Mouse (Mus musculus): Measurements from ENCODE around the gene Snx29.
A peak's percentile ranks its signal among the peaks of the same experiment; 100 is the strongest.

Gene Snx29

DNA sequence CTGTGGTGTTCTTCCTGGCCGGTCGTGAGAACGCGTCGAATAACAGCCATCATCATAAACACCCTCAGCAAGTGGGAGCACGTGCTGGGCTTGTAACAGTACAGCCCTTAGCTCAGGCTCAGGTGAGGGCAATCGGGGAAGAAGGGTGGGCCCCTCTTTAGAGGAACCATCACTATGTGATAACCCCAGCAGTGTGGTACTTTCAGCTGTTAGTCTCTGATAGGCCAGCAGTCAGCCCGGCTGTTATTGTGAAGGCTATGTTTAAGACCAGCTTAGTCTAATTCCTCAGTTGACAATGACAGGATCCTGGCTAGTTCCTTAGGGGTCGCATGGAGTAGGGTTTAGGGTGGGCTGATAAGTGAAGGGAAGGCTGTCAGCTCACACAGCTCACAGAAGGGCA, 362.6 kb downstream of the Snx29 start:
- DNase-seq (ENCODE audit: low read depth, low spot score) = no peak

DNA sequence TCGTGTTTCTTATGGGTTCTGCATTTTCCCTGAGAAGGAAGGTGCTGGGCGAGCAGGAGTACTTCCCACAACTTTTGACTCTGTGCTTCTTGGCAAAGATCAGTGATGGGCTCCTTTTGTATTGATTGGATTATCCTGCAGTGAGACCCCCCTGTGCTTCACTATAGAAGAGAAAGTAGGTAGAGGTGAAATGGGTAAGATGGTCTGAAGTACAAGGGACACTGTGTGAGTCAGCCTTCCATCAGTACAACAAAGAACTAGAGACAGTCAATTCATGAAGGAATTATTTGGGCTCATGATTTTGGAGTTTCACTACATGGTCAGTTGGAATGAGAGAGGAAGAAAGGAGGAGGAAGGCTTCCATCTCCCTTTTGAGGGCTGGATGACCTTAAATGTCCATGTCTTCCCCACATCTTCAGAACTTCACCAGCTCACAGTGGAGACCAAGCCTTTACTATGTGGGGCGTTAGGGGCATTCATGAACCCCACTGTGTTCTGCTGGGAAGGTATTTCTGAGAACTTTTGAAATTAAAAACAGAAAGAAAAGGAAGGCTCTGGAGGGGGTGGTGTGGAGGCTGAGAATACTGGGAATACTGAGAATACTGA, 363.1 kb downstream of the Snx29 start:
- DNase-seq (ENCODE audit: low read depth, low spot score) = no peak

DNA sequence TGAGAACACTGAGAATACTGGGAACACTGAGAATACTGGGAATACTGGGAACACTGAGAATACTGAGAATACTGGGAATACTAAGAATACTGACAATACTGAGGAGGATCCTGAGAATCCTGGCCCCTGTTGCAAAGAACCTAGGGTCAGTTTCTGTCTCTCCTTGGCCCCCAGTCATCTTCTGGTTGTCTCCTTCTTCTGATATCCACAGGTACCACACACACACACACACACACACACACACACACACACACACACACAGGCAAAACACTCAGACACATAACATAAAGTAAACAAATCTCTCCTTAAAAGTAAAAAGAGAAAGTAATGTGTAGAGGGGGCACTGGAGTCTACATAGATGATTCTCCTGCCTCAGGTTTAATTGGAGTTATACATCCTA, 365.1 kb downstream of the Snx29 start:
- DNase-seq (ENCODE audit: low read depth, low spot score) = no peak

DNA sequence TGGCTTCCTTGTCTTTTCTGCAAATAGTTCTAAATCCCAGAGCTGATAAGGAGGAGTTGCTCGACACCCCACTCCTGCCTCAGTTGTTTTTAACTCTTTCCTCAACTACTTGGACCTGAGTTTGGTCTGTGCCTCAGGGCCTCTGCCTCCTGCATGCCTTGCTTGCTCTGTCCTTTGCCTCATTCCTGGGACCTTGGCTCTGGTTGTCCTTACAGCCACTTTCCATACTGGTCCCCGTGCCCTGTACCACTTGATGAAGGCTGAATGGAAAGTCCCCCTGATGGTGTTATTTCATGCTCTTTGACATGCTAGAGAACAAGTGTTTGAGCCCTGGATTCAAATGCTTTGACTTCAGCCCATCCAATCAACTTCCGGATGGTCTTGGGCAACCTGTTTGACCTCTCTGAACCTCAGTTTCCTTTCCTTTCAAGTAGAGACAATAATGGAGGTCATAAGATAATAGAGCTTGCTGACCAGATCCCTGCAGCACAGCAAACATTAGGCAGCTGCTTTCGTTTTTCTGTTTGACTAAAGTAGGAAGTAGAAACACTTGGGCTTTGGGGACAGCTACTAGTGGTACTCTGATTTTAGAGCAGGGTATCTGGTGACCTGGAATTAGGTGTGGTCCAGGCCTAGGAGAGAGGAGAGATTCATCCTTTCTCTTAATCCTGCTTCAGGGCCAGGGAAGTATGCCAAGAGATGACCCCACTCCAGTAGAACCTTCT, 365.7 kb downstream of the Snx29 start:
- DNase-seq (ENCODE audit: low read depth, low spot score) = no peak

DNA sequence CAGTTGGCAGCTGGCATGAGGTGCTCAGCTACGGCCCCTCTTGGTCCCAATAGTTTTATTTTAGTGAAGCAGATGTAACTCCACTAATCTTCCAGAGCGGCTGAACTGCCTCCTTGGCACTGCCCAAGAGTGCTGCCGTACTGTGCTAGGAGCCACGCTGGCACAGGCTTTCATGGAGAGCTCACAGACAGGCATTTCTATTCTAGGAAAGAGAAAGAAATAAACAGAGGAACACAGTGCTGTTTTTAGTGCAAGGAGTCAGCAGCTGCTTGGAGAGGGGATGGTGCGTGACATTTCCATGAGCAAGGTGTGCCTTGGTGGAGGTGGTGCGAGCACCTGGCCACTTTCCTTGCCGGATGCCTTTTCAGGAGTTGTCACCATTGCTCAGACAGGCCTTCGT, 367.4 kb downstream of the Snx29 start:
- no peak for DNase-seq (ENCODE audit: low read depth, low spot score)

DNA sequence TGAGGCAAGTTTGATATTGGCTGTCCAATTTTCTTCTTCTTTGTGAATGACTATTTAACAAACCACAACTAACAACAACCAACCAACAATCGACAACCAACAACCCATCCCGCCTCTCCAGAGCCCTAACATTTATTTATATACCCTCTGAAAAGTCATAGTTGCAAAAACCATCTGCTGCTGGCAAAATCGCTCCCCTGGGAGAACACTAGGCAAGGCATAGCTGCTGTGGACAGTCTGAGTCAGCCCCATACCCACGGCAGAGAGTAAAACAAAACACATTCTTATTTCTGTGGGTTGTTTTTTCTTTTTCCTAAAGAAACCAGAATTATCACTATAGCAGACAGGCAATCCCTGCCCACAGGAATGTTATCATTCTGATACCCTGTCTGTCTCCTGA, 368.0 kb downstream of the Snx29 start:
- DNase-seq (ENCODE audit: low read depth, low spot score) = no peak

DNA sequence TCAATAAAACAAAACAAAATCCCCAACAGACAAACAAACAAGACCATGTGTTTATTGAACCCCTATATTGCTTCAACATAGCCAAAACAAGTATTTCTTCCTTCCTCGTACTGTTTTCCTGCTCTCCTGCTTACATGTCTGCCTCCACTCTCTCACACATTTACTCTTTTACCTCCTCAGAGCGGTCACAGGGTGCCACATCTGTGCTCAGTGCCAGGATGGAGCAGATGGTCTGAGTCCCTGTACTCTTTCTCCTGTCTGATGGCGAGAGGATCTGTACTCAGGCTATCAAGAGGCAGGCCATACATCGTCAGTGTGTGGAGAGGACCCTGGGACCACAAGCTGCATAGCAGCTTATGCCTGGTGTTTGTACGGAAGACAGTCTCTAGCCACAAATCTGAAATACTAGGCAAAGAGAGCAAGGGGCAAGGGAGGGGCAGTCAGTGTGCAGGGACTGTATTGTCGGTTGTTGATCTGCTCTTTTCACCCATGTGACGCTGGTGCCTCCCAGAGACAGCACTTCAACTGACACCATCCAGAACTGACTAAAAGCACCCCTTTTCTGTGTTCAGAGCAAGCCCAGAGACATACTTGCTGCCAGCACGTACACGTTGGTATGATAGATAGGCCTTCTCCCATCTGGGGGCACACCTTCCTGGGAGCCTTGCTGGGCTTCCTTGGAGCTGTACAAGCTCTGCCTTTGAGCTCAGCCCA, 368.9 kb downstream of the Snx29 start:
- no peak for DNase-seq (ENCODE audit: low read depth, low spot score)

DNA sequence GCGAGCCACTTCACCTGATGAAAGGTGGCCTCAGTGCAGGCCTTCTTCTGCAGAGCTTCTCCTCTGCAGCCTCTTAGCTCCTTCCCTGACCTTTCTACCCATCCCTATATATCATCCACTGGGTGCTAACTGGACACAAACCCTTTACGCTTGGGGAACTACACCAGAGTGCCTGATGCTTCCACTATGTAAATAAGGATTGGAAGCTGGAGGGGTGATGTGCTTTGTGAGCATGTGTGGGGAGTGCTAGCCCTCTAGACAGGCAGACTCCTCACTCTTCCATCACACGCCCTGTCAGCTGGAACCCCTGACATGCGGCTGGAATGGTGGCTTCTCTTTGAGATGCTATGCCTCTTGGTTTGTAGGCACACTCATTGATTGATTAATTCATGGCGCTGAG, 370.0 kb downstream of the Snx29 start:
- DNase-seq (ENCODE audit: low read depth, low spot score) = no peak

DNA sequence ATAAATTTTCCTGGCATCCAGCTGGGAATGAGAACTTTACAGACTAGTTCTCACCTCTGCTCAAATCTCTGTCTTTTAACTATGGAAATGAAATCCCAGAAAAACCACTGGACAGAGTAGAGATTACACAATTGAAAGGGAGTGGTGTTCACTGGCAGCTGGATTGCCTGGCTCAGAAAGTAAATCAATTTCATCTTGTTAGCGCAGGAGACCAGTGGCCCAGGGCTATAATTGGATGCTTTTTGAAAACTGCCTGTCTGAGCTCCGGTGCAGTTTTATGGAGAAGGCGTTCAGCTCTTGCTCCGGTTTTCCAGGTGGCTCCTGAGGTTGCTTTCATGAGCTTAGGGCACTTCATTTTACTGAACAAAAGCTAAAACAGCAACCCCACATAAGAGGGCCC, 371.7 kb downstream of the Snx29 start:
- no peak for DNase-seq (ENCODE audit: low read depth, low spot score)

DNA sequence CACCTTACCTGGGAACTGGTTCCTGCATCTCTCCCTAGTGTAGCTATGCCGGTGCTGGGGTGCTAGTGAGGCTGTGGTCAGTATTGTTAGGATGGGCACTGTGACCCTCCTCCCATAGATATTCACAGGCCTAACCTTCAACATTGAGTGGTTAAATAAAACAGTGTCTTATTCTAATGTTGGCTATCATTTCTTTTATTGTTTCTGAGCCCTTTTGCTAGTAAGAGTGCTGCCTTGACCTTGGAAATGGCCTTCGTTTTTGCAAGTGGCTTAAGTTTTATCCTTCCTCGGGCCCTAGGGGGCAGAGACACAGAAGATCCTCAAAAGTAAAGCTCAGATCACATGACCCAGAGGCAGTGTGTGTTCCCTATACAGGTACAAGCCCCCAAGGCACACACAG, 374.1 kb downstream of the Snx29 start:
- DNase-seq (ENCODE audit: low read depth, low spot score) = no peak

DNA sequence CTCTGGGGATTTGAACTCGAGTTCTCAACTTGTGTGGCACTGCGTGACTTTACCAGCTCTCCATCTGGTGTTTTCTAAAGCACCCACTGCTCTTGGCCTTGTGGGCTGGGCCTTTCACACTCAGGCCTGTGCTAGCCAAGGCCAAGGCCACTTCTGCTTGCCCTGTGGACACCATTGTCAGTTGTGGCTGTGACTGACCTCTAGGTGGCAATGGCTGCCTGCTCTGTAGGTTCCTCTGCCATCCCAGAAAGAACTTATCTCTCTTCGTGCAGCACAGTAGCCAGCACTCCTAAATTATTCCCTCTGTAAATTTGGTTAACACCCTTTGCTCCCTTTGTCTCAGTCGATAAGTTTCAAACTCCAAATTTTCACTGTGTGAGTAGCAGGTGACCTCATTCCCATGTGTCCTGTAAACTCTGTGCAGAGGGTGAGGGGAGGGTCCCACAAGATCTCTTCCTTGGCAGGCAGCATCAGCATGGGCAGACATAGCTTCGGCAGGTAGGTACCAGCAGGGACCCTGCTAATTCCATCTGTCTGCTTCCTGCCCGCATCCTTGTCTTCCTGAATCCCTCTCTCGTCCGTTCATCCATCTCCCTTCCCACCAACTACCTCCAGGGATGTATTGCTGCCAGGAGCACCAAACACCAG, 375.1 kb downstream of the Snx29 start:
- peak; percentile 33 for DNase-seq (ENCODE audit: low read depth, low spot score)

DNA sequence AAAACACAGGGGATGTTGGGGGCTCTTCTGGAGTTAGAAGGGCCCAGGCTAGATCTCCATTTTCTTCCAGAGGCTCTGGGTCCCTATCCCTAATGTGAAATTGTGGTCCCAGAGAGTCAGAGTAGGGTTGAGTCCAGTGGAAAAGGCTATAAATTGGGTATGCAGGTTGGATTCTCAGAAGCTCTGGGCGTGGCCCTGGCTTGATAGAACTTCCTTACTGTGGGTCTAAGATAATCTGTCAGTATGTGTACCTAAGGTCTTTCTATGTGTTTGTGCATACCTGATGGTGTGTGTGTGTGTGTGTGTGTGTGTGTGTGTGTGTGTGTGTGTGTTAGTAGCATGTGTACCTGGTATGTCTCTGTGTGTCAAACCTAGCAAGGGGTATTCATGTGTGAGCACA, 378.9 kb downstream of the Snx29 start:
- DNase-seq (ENCODE audit: low read depth, low spot score) = no peak

DNA sequence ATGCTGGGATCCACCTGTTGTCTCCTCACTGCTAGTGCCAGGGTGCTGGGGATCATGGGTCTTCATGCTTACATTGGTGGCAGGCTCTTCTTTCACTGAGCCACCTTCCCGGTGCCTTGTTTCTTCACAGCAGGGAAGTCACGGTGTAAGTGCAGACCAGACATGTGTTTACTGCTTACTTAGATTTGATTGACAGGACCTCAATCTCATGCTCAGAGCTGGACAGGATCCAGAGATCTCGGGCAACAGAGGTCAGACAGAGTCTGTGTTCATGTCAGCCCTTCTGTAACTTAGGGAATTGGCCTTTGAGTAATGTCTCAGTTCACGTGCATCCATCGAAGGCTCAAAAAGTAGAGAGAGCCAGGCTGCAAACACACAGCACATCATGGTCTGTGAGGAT, 381.4 kb downstream of the Snx29 start:
- no peak for DNase-seq (ENCODE audit: low read depth, low spot score)

DNA sequence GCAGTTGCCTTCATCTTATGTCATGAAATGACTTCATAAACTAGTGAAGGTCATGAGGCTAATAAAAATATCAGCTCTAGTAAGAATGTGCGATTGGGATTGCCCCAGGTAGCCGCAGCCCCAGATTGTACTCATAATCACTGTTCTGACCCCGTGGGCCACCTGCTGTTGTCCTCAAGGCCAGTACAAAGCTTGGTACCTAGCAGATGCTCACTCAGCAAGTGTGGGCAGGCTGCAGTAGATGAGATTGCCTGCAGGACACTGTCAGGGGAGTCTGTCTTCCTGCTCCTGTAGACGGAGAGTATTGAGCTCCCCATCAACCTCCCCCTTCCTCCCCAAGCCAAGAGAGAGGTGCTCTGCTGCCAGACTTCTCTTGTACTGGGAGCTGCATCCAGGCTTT, 382.7 kb downstream of the Snx29 start:
- DNase-seq (ENCODE audit: low read depth, low spot score) = no peak

DNA sequence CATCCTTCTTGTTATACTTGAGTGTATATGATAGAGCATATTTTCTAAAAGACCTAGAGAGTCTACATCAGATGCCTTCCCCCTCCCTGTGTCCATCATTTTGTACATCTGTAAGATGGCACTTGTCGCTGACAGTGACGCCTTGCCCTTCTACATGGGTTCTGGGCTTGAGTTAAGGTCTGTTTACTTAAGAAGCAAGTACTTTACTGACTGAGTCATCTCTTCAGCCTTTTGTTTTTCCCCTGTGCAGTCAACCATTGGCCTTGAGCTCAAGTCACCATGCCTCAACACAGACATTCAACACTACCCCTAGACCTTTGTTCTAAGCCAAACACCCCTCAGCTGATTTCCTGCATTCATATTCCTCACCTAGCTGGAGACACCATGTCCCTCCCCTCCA, 385.4 kb downstream of the Snx29 start:
- DNase-seq (ENCODE audit: low read depth, low spot score) = no peak

DNA sequence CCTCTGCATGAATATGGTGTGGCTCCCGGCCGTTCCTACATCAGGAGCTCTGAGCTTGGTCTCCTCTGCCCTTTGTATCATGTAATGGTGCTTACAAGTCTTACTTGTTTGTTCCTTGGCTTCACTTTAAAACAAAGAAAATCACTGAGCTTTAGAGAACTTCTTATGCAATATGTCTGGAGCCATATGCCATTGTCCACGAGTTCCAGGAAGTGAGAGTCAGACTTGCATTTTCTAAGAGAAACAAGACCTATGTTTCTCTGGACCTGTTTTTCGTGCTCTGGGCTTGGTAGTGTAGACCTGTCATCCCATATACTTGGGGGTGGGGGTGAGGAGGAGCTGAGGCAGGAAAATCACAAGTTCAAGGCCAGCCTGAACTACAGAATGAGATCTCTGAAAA, 386.7 kb downstream of the Snx29 start:
- no peak for DNase-seq (ENCODE audit: low read depth, low spot score)

DNA sequence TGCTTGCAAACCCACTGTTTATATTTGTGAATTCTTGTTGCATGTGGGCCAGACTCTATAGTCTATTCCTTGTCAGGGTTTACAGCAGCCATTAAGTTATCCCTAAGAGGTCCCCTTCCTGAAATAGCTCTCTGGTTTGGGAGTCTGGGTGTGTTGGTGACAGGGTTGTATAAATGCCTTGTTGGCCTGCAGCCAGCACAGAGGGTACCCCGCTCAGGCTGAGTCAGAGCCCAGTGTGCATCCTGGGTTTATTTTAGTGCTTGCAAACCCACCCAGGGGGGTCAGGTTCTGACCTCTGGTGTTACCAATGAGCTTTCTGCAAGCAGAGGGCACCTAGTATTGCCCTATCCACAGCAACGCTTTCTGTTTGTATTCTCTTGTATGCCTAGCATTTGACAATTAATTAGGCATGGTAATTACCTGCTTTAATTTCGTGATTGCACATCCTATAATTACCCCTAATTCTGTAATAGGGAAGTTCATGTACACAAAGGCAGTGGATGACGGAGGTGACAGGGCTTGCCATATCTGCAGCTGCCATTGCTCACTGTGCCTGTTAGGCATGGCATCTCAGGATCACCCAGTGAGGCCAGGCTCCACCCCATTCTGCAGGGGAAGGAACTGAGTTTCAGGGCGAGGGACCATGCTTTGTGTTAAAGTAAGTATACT, 387.4 kb downstream of the Snx29 start:
- DNase-seq (ENCODE audit: low read depth, low spot score) = no peak

DNA sequence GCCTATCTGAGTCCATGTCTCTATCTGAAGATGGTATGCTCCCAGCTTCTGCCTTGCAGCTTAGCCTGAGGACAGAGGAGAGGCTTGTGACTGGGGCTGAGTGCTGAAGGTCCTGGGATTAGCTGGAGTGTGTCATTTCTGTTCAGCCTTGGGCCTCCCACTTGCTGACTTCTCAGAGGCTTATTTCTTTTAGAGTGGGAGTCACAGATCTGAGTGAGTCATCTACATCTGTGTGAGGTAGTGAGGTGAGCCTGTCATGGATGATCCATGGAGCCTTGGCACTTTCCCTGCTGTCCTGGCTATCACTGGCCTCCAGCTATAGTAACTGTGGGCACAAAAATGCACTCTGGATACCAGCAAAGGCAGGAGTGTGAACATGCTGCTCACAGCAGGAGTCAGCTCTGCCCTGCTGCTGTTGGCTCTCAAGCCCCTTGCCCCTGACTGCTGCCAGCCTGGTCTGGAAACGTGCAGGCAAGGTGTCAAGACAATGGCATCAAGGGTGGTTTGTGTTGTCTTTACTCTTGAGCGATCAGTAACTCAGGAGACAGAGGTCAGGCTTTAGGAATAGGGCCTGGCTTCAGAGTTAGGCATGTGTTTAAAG, 390.7 kb downstream of the Snx29 start:
- DNase-seq (ENCODE audit: low read depth, low spot score) = no peak

DNA sequence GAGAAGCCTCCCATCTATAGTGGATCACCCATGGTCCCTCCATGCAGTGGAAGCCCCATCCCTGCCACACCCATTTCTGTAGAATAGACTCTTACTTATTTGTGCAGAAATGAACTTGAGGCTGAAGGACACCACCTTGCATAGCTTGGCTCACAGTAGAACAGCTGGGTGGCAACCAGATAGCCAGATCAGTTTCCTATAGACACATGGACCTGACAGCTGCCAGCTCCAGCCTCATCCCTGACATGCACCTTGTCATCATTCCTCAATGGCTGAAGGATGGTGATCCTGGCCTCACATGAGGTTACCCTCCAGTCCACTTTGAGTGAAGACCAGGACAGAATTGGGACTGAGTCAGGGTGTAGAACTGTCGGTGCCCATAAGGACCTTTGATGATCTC, 394.2 kb downstream of the Snx29 start:
- no peak for DNase-seq (ENCODE audit: low read depth, low spot score)

DNA sequence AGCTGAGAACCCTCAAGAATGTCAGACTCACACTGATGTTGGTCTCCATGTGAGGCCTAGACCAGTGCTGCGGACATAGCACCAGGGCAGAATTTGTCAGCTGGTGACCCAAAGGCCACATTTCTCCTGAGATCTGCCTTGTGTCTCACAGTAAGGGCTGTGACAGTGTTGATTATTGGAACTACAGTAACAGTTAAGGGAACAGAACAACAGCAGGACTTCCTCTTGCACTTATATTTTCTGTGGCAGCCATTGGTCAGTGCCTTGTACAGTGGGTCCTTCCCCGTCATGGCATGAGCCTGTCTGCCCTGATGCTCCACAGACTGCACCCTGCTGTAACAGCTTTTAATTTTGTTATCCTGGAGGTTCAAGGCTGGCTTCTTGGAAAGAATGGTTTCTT, 403.2 kb downstream of the Snx29 start:
- DNase-seq (ENCODE audit: low read depth, low spot score) = no peak

DNA sequence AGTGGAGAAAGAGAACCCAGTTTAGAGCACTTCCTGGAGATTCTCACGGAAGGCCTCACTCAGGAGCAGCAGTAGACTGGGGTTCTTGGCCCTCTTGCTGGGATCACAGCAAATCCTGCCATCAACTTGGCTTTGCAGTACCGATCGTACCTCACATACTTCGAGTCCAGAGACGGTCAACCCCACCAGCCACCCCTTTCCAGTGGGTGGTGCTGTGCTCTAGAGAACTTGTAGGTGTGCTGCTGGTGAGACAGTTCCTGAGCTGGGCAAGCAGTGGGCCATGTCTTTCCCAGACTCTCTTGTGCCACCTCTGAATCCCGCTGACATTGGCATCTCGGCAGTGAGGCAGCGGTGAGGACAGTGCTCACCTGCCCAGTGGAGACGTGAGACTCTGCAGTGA, 404.6 kb downstream of the Snx29 start:
- DNase-seq (ENCODE audit: low read depth, low spot score) = no peak

DNA sequence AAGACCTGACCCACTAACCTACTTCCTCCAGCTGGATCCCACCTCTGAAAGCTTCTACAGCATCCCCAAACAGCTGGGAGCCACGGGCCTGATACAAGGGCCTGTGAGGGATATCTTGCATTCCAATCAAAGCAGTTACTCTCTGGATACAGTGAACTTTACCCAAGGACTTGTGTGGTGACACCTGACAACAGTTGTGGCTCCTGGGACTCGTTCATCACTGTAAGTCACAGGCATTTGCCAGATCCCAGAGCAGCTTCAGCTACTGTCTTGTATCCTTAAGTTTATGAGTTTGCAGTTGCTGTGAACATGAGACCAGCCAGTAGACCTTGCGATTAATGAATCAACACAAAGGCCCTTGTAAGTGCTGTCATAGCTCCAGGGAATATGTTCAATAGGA, 405.4 kb downstream of the Snx29 start:
- DNase-seq (ENCODE audit: low read depth, low spot score) = no peak

All from retina, postnatal 7 days (tissue).